Mouse (Mus musculus) erythroblast, embryonic 14.5 days (primary cell): Measurements from ENCODE around the gene Inpp4b.

Experiments used
- GATA1 ChIP-seq: IDR thresholded peaks from 2 replicates; pipeline ENCODE4 v1.6.1; 2012; ENCODE audit warnings: low read length, inconsistent platforms, mixed read lengths
- TAL1 ChIP-seq: IDR thresholded peaks from 3 replicates; pipeline ENCODE4 v1.6.1; 2012; ENCODE audit warnings: low read length, inconsistent platforms, mixed read lengths

DNA sequence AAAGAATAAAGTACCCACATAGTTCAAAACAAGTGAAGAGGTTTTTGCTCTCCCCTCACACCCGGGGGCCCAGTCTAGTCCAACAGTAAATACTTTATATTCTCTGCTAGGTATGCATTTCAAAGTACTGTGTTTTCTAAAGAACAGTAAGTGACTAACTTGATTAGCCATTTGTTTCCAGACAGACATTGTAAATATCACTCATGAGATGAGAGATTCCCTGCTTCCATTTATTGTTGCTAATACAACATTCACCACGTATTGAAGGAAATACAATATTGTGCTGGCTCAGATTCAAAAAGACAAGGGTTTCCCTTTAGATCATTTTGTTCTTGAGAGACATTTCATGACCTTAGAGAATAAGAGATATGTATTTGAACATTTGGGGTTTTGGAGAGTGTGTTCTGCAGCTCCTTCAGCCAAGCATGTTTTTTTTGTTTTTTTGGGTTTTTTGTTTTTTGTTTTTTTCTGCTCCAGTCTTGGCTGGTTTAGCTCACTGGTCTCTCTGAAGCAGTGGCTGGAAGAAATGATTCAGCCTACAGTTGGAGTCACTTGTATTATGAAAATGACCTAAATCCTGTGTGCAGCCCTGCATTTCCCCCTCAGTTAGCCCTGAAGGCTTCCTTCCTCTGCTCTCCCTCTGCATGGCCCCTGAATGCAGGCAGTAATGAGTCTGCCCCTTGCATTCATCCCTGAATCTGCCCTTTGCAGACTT, 426.5 kb downstream of the Inpp4b start:
- no peak for TF ChIP-seq GATA1
- no peak for TF ChIP-seq TAL1
